Mouse (Mus musculus) C2C12 (cell line): ENCODE data around the gene Klhl3.

ENCODE experiments used
- CEBPB ChIP-seq: IDR thresholded peaks from one replicate; pipeline ENCODE4 v1.6.1; 2011; ENCODE audit warnings: low read depth, mild to moderate bottlenecking, control low read depth, moderate library complexity
- CTCF ChIP-seq: IDR thresholded peaks from one replicate; pipeline ENCODE4 v1.5.1; 2011; ENCODE audit not compliant: control insufficient read depth, insufficient read depth, insufficient read length
- MAX ChIP-seq: IDR thresholded peaks from one replicate; pipeline ENCODE4 v1.6.1; 2011; ENCODE audit warnings: mild to moderate bottlenecking, control low read depth
- MYOD1 ChIP-seq: IDR thresholded peaks from one replicate; pipeline ENCODE4 v1.6.1; 2011; ENCODE audit warnings: low read depth; ENCODE audit not compliant: control insufficient read depth, insufficient read length
- USF1 ChIP-seq: IDR thresholded peaks from one replicate; pipeline ENCODE4 v1.6.1; 2011; ENCODE audit warnings: low read depth, mild to moderate bottlenecking, control low read depth, moderate library complexity

GRCm38 (mm10) chr13:58066496-58067389 is 46.6 kb downstream of the Klhl3 start:
- TF ChIP-seq MYOD1 (no peak), CTCF (no peak), CEBPB (no peak), MAX (no peak), USF1 (no peak)
